Mouse (Mus musculus): ENCODE data around the gene Cacng1. TPM values are rescaled to one million over a fixed set of nuclear protein-coding genes. Genes with fewer than 3 reads are reported as not detected.

The Cacng1 gene
- total and polyA plus RNA-seq, 3 experiments, result 0.08 TPM; not detected in 2

- DNase-seq, result no peak
Measured at GRCm38 (mm10) chr11:107707897-107708610, 8.3 kb downstream of the Cacng1 start.

- no peak for DNase-seq
Measured at GRCm38 (mm10) chr11:107705476-107706074, 10.7 kb downstream of the Cacng1 start.

DNA sequence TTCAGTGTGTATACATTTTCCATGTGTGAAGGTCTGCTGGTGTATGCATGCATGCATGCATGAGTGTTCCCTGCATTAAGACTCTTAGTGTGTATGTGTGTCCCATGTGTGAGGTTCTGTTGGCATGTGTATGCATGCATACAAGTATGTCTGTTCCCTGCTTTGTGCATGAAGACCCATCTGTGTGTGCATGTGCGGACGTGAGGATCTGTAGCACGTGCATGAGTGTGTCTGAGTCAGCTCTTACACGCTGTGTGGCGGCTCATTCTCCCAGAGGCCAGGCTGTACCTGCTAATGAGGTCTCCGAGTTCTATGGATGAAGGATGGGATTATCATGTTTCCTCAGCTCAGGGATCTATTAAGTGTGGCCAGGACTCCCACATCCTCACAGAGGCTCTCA lies 11.3 kb downstream of the Cacng1 start:
- DNase-seq, result no peak

DNA sequence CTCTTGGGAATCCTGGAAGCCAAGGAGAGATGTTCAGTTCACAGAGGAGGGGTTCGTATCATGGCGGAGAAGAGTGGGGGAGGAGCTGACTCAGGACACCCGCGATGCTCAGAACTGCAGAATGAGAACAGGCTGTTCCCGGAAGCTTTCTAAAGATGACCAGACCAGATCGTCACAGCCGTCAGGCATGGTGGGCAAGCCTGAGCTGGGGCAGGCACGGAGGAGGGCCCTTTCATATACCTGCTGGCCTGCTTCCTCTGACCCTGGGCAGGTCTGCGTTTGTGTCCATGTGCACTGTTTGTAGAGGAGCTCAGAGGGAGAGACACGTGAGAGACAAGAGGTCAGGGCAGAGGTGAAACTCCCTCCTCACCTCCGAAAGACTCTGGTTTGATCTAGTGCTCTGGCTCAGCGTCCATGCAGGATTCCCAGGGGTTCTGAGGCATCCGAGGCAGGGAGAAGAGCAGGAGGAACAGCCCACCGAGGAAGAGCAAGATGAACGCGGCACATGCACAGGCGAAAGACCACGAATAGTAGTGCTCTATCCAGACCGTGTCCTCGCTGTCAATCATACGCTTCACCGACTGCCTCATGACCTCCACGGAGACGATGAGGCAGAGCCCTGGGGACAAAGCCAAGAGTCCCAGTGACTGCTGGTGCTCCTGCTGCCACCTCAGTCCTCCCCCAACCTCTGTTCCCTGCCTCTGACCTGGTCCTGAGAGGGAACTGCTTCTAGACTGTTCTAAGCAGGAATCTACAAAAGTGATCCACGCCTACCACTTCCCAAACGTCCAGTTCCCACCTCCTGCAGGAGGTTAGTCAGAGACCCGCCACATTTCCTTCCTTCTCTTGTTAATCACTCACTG lies 12.8 kb downstream of the Cacng1 start:
- peak; percentile 62 for DNase-seq

DNA sequence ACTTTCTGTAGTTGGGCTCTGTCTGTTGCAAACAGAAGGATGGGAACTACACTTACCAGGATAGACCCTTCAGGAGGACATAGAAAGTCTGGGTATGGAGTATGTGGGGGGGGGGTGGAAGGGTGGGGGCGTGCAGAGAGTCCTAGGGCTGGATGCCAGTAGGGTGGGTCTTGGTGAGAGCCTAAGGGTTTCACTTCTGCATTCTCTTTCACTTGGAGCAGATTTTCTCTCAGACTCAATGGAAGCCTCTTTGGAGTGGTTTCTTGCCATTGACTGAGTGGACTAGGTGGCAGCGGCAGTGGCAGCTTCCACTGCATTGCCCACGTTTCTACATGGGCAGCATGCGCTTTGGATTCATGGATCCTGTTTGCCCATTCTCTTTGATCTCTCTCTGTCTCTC lies 16.4 kb downstream of the Cacng1 start:
- DNase-seq, result no peak

- no peak for DNase-seq
Measured at GRCm38 (mm10) chr11:107693338-107693737, 23.0 kb downstream of the Cacng1 start.

- no peak for DNase-seq
Measured at GRCm38 (mm10) chr11:107691569-107691968, 24.8 kb downstream of the Cacng1 start.

DNA sequence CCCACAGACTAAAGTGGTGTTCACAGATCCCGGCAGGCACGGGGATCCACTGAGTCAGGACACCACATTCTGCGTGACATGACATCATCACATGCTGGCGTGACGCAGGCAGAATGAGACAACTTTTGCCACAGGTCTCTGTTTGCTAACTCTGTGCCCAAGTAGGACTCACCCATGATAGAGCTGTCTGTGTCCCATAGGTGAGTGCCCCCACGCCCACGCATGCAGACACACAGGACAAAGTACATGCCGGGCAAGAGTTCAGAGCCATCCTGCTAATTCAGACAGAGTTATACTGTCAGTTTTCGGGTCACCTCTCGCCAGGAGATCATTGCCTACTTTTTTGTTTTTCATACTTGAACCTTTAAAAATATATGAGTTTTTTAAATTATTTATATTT lies 27.8 kb downstream of the Cacng1 start:
- DNase-seq, result no peak

- no peak for DNase-seq
Measured at GRCm38 (mm10) chr11:107686290-107686689, 30.0 kb downstream of the Cacng1 start.

DNA sequence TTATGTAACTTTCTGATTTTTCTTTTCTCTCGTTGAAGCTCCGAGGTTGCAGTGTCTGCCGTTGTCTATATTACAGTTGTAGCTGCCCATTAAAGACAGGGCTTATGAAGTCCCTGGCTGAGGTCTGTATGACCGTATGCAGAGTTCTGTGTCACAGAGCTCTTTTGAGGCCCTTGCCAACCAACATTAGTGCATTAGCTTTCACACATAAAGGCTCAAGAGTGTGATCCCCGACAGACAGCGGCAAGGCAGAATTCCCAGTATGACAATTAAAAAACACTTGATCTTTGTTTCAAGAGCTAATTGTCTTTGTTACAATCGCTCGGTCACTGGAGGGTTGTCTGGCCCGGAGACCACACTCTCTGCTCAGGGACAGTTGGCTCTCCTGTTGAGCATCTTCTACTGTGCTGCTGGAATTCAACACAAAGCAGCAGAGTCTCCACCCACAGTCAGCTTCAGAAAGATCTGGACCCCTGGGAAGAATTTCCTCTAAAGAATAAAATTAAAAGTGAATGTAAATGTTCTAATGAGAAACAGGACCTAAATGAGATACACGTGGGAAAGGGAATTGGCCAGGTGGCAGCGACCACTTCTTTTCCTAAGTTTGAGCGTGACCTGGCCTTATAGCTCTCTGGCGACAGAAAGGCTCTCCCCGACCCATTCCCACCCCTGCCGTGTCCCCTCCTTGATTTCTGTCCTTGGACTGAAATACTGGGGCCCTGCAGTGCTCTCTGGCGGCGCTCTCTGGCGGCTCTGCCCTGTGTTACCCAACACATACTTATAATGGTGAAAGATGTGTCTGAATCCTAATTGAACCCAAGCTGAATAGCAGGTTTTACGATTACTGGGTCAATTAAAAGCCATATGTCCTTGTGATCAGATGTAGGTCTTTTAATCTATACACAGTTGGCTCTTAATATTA lies 32.5 kb downstream of the Cacng1 start:
- no peak for DNase-seq

- DNase-seq, result no peak
Measured at GRCm38 (mm10) chr11:107682694-107683355, 33.5 kb downstream of the Cacng1 start.

DNA sequence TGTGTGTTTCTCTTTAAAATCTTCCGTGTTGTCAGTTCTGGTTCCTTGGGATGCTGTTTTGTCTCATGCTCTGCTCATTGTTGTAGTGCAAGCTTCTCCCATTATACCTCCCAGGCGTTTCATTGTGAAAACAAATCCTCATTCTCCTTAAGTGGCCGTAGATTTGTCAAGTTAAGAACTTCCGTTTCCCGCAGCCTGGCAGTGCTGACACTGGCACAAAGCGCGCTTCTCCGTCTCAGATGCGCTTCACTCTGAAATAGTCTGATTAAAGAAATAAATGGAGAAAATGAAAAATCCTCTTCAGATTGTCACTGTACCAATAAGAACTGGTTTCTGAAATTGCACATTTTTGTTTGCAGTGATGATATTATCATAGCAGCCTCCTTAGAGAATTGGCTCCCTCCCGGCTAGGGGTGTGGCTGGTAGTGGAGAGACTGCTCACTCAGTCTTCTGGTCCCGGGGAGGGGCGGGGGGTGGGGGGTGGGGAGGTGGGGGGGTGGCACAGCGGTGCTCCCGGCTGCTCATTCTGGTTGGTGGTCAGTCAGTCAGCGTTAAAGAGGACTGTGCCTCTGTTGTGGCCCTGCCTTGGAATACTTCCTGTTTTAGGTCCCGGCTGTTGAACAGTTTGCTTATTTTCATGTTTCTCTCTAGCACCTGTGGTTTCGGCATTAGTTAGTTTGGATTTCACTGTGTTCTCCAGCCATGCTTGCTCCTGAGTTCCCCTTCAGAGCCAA lies 39.9 kb downstream of the Cacng1 start:
- DNase-seq, result no peak

GRCm38 (mm10) chr11:107675246-107675645 lies 41.1 kb downstream of the Cacng1 start:
- DNase-seq, result peak; percentile 29

DNA sequence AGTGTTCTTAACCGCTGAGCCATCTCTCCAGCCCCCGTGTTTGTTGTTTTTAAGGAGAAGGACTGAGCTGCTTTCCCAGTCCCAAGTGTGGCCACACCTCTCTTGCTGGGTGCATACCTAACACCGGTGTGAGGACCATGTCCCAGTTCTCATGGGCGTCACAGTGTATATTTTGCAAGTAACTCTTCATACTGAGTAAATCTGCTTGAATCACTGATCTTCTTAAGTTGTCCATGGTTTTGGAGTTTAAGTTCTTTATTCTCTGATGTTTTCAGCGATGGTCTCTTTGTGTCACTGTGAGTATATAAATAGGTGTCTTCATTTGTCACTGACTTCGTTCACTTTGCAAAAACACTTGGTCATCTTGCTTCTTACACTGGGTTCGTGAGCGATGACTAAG lies 41.7 kb downstream of the Cacng1 start:
- DNase-seq, result no peak

GRCm38 (mm10) chr11:107674006-107674405 lies 42.3 kb downstream of the Cacng1 start:
- DNase-seq, result peak; percentile 47

- DNase-seq, result no peak
Measured at GRCm38 (mm10) chr11:107668977-107669376, 47.3 kb downstream of the Cacng1 start.

GRCm38 (mm10) chr11:107668223-107668622 lies 48.1 kb downstream of the Cacng1 start:
- no peak for DNase-seq

DNA sequence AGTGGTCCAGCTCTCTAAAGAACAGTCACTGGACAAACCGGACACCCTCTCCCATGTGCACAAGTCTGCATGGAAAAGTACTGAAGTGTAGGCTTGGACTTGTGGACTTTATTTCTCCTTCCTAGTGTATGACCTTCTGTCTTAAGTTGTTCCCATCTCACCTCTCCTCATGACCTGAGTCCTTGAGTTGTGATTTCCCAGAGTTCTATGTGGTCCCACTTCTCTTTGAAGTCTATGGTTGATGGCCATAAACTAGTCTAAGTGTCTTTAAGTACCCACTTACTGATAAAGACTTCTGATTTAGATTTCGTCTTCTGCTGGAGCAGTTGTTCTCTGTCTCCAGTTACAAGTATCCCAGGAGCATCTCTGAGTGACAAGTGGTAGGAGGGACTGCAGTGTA lies 48.8 kb downstream of the Cacng1 start:
- no peak for DNase-seq

DNA sequence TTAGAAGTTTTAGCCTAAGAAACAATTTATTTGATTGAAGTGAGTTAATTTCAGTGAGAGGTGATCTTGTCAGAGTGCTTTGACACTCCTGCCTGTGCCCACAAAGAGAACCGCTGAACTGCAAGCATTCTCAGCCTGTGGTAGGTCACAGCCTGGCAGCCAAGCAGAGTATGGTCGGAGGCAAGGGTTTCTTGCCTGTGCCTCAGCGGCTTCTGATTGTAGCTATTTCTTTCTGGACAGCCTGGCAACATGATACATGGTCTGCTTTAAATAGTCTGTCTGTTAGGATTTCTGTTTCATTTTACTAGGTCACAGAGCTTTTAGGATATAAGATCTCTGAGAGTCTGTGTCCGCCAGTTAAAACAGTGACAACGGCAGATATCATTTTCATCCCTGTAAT lies 53.7 kb downstream of the Cacng1 start:
- DNase-seq, result no peak

GRCm38 (mm10) chr11:107660452-107660851 lies 55.9 kb downstream of the Cacng1 start:
- DNase-seq, result no peak

DNA sequence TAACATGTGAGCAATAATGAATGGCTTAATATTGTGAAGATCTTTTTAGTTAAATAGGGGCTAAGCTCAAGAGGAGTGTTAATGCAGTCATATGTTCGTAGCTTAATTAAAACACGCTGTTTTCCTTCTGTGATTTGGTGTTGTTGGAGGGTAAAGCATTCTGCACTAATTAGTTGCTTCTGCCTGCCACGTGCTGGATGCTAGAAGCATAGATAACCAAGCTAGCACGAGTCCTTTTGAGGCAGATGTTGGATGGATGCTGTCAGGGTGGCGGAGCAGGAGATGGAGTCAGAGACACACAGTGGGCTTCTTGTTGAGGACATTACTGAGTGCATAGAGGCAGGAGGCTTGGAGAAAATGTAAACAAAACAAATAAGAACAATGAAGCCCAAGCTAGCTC lies 59.2 kb downstream of the Cacng1 start:
- DNase-seq, result no peak

Data from adrenal gland, adult 2 months (tissue).